Comparison of ENCODE assay signal across 9 mouse cellular contexts in the genomic region with DNA sequence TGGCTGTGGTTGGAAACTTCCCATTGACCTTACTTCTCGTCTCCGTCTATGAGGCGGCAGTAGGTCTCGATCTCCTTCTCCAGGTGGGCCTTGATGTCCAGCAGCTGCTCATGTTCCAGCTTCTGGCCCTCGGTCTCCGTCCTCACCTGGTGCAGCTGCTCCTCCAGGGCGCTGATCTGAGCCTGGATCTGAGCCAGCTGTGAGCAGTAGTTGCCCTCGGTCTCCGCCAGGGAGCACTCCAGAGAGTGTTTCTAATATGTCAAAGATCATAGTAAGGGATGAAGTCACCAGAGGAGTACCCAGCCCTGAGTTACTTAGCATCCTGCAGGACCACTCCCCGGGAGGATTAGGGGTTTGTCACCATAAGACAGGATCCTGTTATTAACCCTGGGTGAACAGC. TPM values are rescaled to one million over a fixed set of nuclear protein-coding genes. Genes with fewer than 3 reads are reported as not detected.
DNase-seq lines count a peak whose midpoint lies in the region; ATAC-seq and TF ChIP-seq lines count a peak whose summit lies in the region.
"Had no signal": no experiment of that assay in that cellular context is flagged by ENCODE, and none has a peak within 500 bp of the region (broad histone marks: within the 10 kb centered on the region; RNA-seq: fewer than 3 reads in every experiment).

No protein-coding gene starts in this region.

- no peaks in the 10 kb centered on the region for H3K36me3 ChIP-seq in lung, embryonic 14.5 days (ENCODE audit: insufficient read depth)
- H3K36me3 ChIP-seq: liver, embryonic 15.5 days had no signal

- H3K4me3 ChIP-seq in gastrocnemius, adult 2 months, result no peak overlapping the region
- H3K4me3 ChIP-seq in lung, embryonic 14.5 days (ENCODE audit: low read depth, low read length), result no peak overlapping the region
- H3K4me3 ChIP-seq: liver, embryonic 15.5 days had no signal

- H3K9me3 ChIP-seq in lung, embryonic 14.5 days (ENCODE audit: low read depth, low read length), result no peaks in the 10 kb centered on the region
- H3K9me3 ChIP-seq: liver, embryonic 15.5 days had no signal

- TF ChIP-seq CTCF in gastrocnemius, adult 2 months (IDR thresholded peaks at IDR 0.05), result peak; percentile 23; the same call in 1 of the 2 replicates
- no peak; the same call in 1 of the 2 replicates for TF ChIP-seq CTCF in lung, embryonic 14.5 days (IDR thresholded peaks at IDR 0.05; ENCODE audit: low read depth)

- H3K27me3 ChIP-seq in lung, embryonic 14.5 days (ENCODE audit: insufficient read depth, low read length), result no peaks in the 10 kb centered on the region
- H3K27me3 ChIP-seq: liver, embryonic 15.5 days had no signal

- ATAC-seq in lung, embryonic 14.5 days (ENCODE audit: insufficient read depth), result no peak

- H3K4me1 ChIP-seq in lung, embryonic 14.5 days (ENCODE audit: insufficient read depth), result no peaks in the 10 kb centered on the region
- H3K4me1 ChIP-seq: liver, embryonic 15.5 days had no signal

- H3K9ac ChIP-seq in lung, embryonic 14.5 days, result no peak overlapping the region
- H3K9ac ChIP-seq: liver, embryonic 15.5 days had no signal

- WGBS in lung, embryonic 14.5 days, result 28% methylated on average over 10 of the region's 10 CpGs

- intact Hi-C loops in gastrocnemius, adult 2 months (cut with DNase I), result no loop called here

- no peak overlapping the region for H3K27ac ChIP-seq in gastrocnemius, adult 2 months
- no peak overlapping the region for H3K27ac ChIP-seq in lung, embryonic 14.5 days (ENCODE audit: low read depth)
- H3K27ac ChIP-seq: liver, embryonic 15.5 days had no signal

- peak; percentile 24 for DNase-seq in gastrocnemius, adult 2 months
- no peak for DNase-seq in gastrocnemius, adult 8-10 months (ENCODE audit: low spot score in 2 of 2)
- peak; percentile 17 for DNase-seq in lung, embryonic 14.5 days
- no peak for DNase-seq in lung, postnatal 25 days (ENCODE audit: low spot score)
- DNase-seq in adrenal gland, postnatal 25 days, result peak; percentile 18
- peak; percentile 29 for DNase-seq in thymus, postnatal 0 days (ENCODE audit: low spot score)
- no peak for DNase-seq in gastrocnemius, adult 18-20 months (ENCODE audit: low spot score)
- DNase-seq in spleen, adult 12 weeks (ENCODE audit: low spot score), result no peak

- H3K4me2 ChIP-seq in lung, embryonic 14.5 days, result no peak overlapping the region
- H3K4me2 ChIP-seq: liver, embryonic 15.5 days had no signal

RNA-seq across cellular contexts. Expression of a gene that starts 7.9 kb away (rescaled TPM):
- total RNA-seq in gastrocnemius, adult 2 months (2021), result not detected
- not detected for total RNA-seq in gastrocnemius, adult 8-10 months (2022)
- 0.29 TPM in 1 of 2 replicates, not detected in the other for polyA plus RNA-seq in lung, embryonic 14.5 days (2014; fragmentation: Nextera tagmentation; extraction: Ambion mirVana)
- not detected in 2 replicates for total RNA-seq in adrenal gland, postnatal 25 days (2021)
- 0.27 and 0.30 TPM in 2 replicates for polyA plus RNA-seq in thymus, postnatal 0 days (2015; fragmentation: Nextera tagmentation; extraction: Ambion mirVana)
- total RNA-seq in gastrocnemius, adult 18-20 months (2021), result not detected
- polyA plus RNA-seq: liver, embryonic 15.5 days had no signal

RNA-seq across cellular contexts. Expression of a gene that starts 15.9 kb away (rescaled TPM):
- total RNA-seq in gastrocnemius, adult 2 months (2021), result not detected
- not detected for total RNA-seq in gastrocnemius, adult 8-10 months (2022)
- polyA plus RNA-seq in lung, embryonic 14.5 days (2014; fragmentation: Nextera tagmentation; extraction: Ambion mirVana), result not detected in 2 replicates
- total RNA-seq in adrenal gland, postnatal 25 days (2021), result not detected in 2 replicates
- 0.09 and 0.23 TPM in 2 replicates for polyA plus RNA-seq in thymus, postnatal 0 days (2015; fragmentation: Nextera tagmentation; extraction: Ambion mirVana)
- total RNA-seq in gastrocnemius, adult 18-20 months (2021), result not detected
- polyA plus RNA-seq: liver, embryonic 15.5 days had no signal

RNA-seq across cellular contexts. Expression of a gene that starts 22.4 kb away (rescaled TPM):
- total RNA-seq in gastrocnemius, adult 2 months (2021), result 1 to 10 TPM; 3.7 TPM
- 1 to 10 TPM; 3.5 to 4.4 (median 3.8) TPM for total RNA-seq in gastrocnemius, adult 8-10 months (2022)
- polyA plus RNA-seq in lung, embryonic 14.5 days (2014; fragmentation: Nextera tagmentation; extraction: Ambion mirVana), result 24.5 and 24.6 TPM in 2 replicates
- 4.3 and 7.7 TPM in 2 replicates for total RNA-seq in adrenal gland, postnatal 25 days (2021)
- polyA plus RNA-seq in thymus, postnatal 0 days (2015; fragmentation: Nextera tagmentation; extraction: Ambion mirVana), result 44.9 and 47.3 TPM in 2 replicates
- total RNA-seq in gastrocnemius, adult 18-20 months (2021), result 1 to 10 TPM; 2.6 to 3.1 TPM

RNA-seq across cellular contexts. Expression of a gene that starts 29.0 kb away (rescaled TPM):
- total RNA-seq in gastrocnemius, adult 2 months (2021), result not detected
- total RNA-seq in gastrocnemius, adult 8-10 months (2022), result not detected
- polyA plus RNA-seq in lung, embryonic 14.5 days (2014; fragmentation: Nextera tagmentation; extraction: Ambion mirVana), result not detected in 2 replicates
- not detected in 2 replicates for total RNA-seq in adrenal gland, postnatal 25 days (2021)
- not detected in 2 replicates for polyA plus RNA-seq in thymus, postnatal 0 days (2015; fragmentation: Nextera tagmentation; extraction: Ambion mirVana)
- not detected for total RNA-seq in gastrocnemius, adult 18-20 months (2021)
- polyA plus RNA-seq: liver, embryonic 15.5 days had no signal

RNA-seq across cellular contexts. Expression of a gene that starts 44.0 kb away (rescaled TPM):
- total RNA-seq in gastrocnemius, adult 2 months (2021), result not detected
- total RNA-seq in gastrocnemius, adult 8-10 months (2022), result not detected
- not detected in 2 replicates for polyA plus RNA-seq in lung, embryonic 14.5 days (2014; fragmentation: Nextera tagmentation; extraction: Ambion mirVana)
- not detected in 2 replicates for total RNA-seq in adrenal gland, postnatal 25 days (2021)
- 0.35 and 0.39 TPM in 2 replicates for polyA plus RNA-seq in thymus, postnatal 0 days (2015; fragmentation: Nextera tagmentation; extraction: Ambion mirVana)
- under 1 TPM in 1 of 2 experiments, not detected in 1; 0.18 TPM for total RNA-seq in gastrocnemius, adult 18-20 months (2021)
- polyA plus RNA-seq: liver, embryonic 15.5 days had no signal

Comparison
In these comparisons a context has a peak if more than half of its experiments do, and no peak if none do; other contexts are left out.
1. DNase-seq: peak in gastrocnemius, adult 2 months (single experiment), lung, embryonic 14.5 days (single experiment), adrenal gland, postnatal 25 days (single experiment) and thymus, postnatal 0 days (single experiment); none in gastrocnemius, adult 8-10 months (0 of 2), lung, postnatal 25 days (single experiment), gastrocnemius, adult 18-20 months (single experiment) and spleen, adult 12 weeks (single experiment).